9 mouse cellular contexts compared by ENCODE assay signal in genomic region chr6:48958053-48958452, GRCm38 (mm10). TPM values are rescaled to one million over a fixed set of nuclear protein-coding genes. Genes with fewer than 3 reads are reported as not detected.
DNase-seq lines count a peak whose midpoint lies in the region; ATAC-seq and TF ChIP-seq lines count a peak whose summit lies in the region.
"Had no signal": no experiment of that assay in that cellular context is flagged by ENCODE, and none has a peak within 500 bp of the region (broad histone marks: within the 10 kb centered on the region; RNA-seq: fewer than 3 reads in every experiment).

No protein-coding gene starts in this region.

- DNase-seq in forebrain, embryonic 10.5 days (ENCODE audit: extremely low spot score, low spot score): peak; percentile 13
- DNase-seq in lung, embryonic 14.5 days: peak; percentile 74
- no peak for DNase-seq in lung, adult 18-20 months
- peak; percentile 21 for DNase-seq in brain, adult 2 months (ENCODE audit: low read depth, low spot score)
- DNase-seq in kidney, postnatal 4 days: peak; percentile 55 to 64
- no peak for DNase-seq in yolk sac, embryonic 10.5 days (ENCODE audit: low spot score)
- no peak for DNase-seq in gastrocnemius, adult 18-20 months (ENCODE audit: low spot score)

- no peaks in the 10 kb centered on the region for H3K27me3 ChIP-seq in forebrain, embryonic 10.5 days (ENCODE audit: poor library complexity, severe bottlenecking)
- no peaks in the 10 kb centered on the region for H3K27me3 ChIP-seq in forebrain, embryonic 13.5 days
- no peaks in the 10 kb centered on the region for H3K27me3 ChIP-seq in lung, embryonic 14.5 days (ENCODE audit: insufficient read depth, low read length)
- H3K27me3 ChIP-seq: embryonic facial prominence, embryonic 12.5 days had no signal

- no peaks in the 10 kb centered on the region for H3K9me3 ChIP-seq in forebrain, embryonic 10.5 days
- H3K9me3 ChIP-seq in forebrain, embryonic 13.5 days (replicated peaks): no peaks in the 10 kb centered on the region
- no peaks in the 10 kb centered on the region for H3K9me3 ChIP-seq in lung, embryonic 14.5 days (ENCODE audit: low read depth, low read length)
- H3K9me3 ChIP-seq: embryonic facial prominence, embryonic 12.5 days had no signal

- no peak overlapping the region for H3K4me3 ChIP-seq in forebrain, embryonic 10.5 days
- H3K4me3 ChIP-seq in forebrain, embryonic 13.5 days: no peak overlapping the region
- no peak overlapping the region for H3K4me3 ChIP-seq in lung, embryonic 14.5 days (ENCODE audit: low read depth, low read length)
- H3K4me3 ChIP-seq: embryonic facial prominence, embryonic 12.5 days had no signal

- H3K9ac ChIP-seq in forebrain, embryonic 13.5 days: no peak overlapping the region
- no peak overlapping the region for H3K9ac ChIP-seq in lung, embryonic 14.5 days
- H3K9ac ChIP-seq: embryonic facial prominence, embryonic 12.5 days had no signal

- peak; percentile 58 for TF ChIP-seq CTCF in lung, embryonic 14.5 days (IDR thresholded peaks at IDR 0.05; ENCODE audit: low read depth)

- no peaks in the 10 kb centered on the region for H3K36me3 ChIP-seq in forebrain, embryonic 10.5 days (replicated peaks)
- H3K36me3 ChIP-seq in forebrain, embryonic 13.5 days (ENCODE audit: poor library complexity, severe bottlenecking): no peaks in the 10 kb centered on the region
- no peaks in the 10 kb centered on the region for H3K36me3 ChIP-seq in lung, embryonic 14.5 days (ENCODE audit: insufficient read depth)
- H3K36me3 ChIP-seq: embryonic facial prominence, embryonic 12.5 days had no signal

- no peak for ATAC-seq in forebrain, embryonic 13.5 days
- ATAC-seq in lung, embryonic 14.5 days (ENCODE audit: insufficient read depth): no peak; the same call in 1 of the 2 replicates

- no peaks in the 10 kb centered on the region for H3K4me1 ChIP-seq in forebrain, embryonic 10.5 days
- H3K4me1 ChIP-seq in forebrain, embryonic 13.5 days: no peaks in the 10 kb centered on the region
- H3K4me1 ChIP-seq in lung, embryonic 14.5 days (ENCODE audit: insufficient read depth): no peaks in the 10 kb centered on the region
- H3K4me1 ChIP-seq: embryonic facial prominence, embryonic 12.5 days had no signal

- no peak overlapping the region for H3K27ac ChIP-seq in forebrain, embryonic 10.5 days
- H3K27ac ChIP-seq in forebrain, embryonic 13.5 days: no peak overlapping the region
- no peak overlapping the region for H3K27ac ChIP-seq in lung, embryonic 14.5 days (ENCODE audit: low read depth)
- H3K27ac ChIP-seq: embryonic facial prominence, embryonic 12.5 days had no signal

- WGBS in forebrain, embryonic 10.5 days: 75% methylated on average over 1 of the region's 1 CpGs
- 71% methylated on average over 1 of the region's 1 CpGs for WGBS in forebrain, embryonic 13.5 days
- WGBS in lung, embryonic 14.5 days: 42% methylated on average over 1 of the region's 1 CpGs

- no peak overlapping the region for H3K4me2 ChIP-seq in forebrain, embryonic 13.5 days
- no peak overlapping the region for H3K4me2 ChIP-seq in lung, embryonic 14.5 days
- H3K4me2 ChIP-seq: embryonic facial prominence, embryonic 12.5 days had no signal

RNA-seq across cellular contexts. Expression of gene Doxl2, which starts 16.7 kb away (rescaled TPM):
- polyA plus RNA-seq in forebrain, embryonic 10.5 days (2016; fragmentation: Nextera tagmentation; extraction: Ambion mirVana): not detected in 2 replicates
- not detected in 2 replicates for polyA plus RNA-seq in forebrain, embryonic 13.5 days (2015; fragmentation: Nextera tagmentation; extraction: Ambion mirVana)
- not detected in 2 replicates for polyA plus RNA-seq in lung, embryonic 14.5 days (2014; fragmentation: Nextera tagmentation; extraction: Ambion mirVana)
- total RNA-seq in gastrocnemius, adult 18-20 months (2021): not detected
- polyA plus RNA-seq: embryonic facial prominence, embryonic 12.5 days had no signal

RNA-seq across cellular contexts. Expression of gene 1600015I10Rik, which starts 28.4 kb away (rescaled TPM):
- not detected in 2 replicates for polyA plus RNA-seq in forebrain, embryonic 10.5 days (2016; fragmentation: Nextera tagmentation; extraction: Ambion mirVana)
- polyA plus RNA-seq in forebrain, embryonic 13.5 days (2015; fragmentation: Nextera tagmentation; extraction: Ambion mirVana): not detected in 2 replicates
- polyA plus RNA-seq in lung, embryonic 14.5 days (2014; fragmentation: Nextera tagmentation; extraction: Ambion mirVana): not detected in 2 replicates
- total RNA-seq in gastrocnemius, adult 18-20 months (2021): not detected
- polyA plus RNA-seq: embryonic facial prominence, embryonic 12.5 days had no signal

RNA-seq across cellular contexts. Expression of gene Svs1, which starts 28.6 kb away (rescaled TPM):
- not detected in 2 replicates for polyA plus RNA-seq in forebrain, embryonic 10.5 days (2016; fragmentation: Nextera tagmentation; extraction: Ambion mirVana)
- polyA plus RNA-seq in forebrain, embryonic 13.5 days (2015; fragmentation: Nextera tagmentation; extraction: Ambion mirVana): not detected in 2 replicates
- polyA plus RNA-seq in lung, embryonic 14.5 days (2014; fragmentation: Nextera tagmentation; extraction: Ambion mirVana): not detected in 2 replicates
- total RNA-seq in gastrocnemius, adult 18-20 months (2021): not detected
- polyA plus RNA-seq: embryonic facial prominence, embryonic 12.5 days had no signal

Comparison
In these comparisons a context has a peak if more than half of its experiments do, and no peak if none do; other contexts are left out.
1. DNase-seq: peak in forebrain, embryonic 10.5 days (single experiment), lung, embryonic 14.5 days (single experiment), brain, adult 2 months (single experiment) and kidney, postnatal 4 days (2 of 2); none in lung, adult 18-20 months (0 of 2), yolk sac, embryonic 10.5 days (single experiment) and gastrocnemius, adult 18-20 months (single experiment).